Mouse (Mus musculus): ENCODE results near the gene Ripor2.

- TF ChIP-seq POLR2A (IDR thresholded peaks at IDR 0.05; ENCODE audit: borderline replicate concordance, extremely low read depth, insufficient read depth, insufficient read length, poor library complexity, severe bottlenecking) (no peak), CTCF (IDR thresholded peaks at IDR 0.05; ENCODE audit: borderline replicate concordance, extremely low read depth, insufficient read depth, insufficient read length) (no peak)
These were observed 153.7 kb downstream of the Ripor2 start for GRCm38 (mm10) chr13:24735608-24736131.
